Mouse (Mus musculus) MEL (cell line): ENCODE results near the gene Rpl29. TPM values are rescaled to one million over a fixed set of nuclear protein-coding genes. Genes with fewer than 3 reads are reported as not detected.

ENCODE experiments used
- DNase-seq: peaks from one replicate; pipeline ENCODE4 v3.0.0; 2011; ENCODE audit warnings: low read depth, low spot score
- H3K27ac ChIP-seq: 2 replicates; pipeline ENCODE4 v1.5.1; 2012; ENCODE audit warnings: low read depth, mild to moderate bottlenecking, control low read depth, low read length, moderate library complexity; ENCODE audit not compliant: control insufficient read depth
- H3K27me3 ChIP-seq, 2 experiments: fragments of 150-350 bp in 1 of 2; sonication (generic) in 1 of 2; 2 replicates each; pipeline ENCODE4 v1.6.1; 2012; ENCODE audit warnings: low read length in 2 of 2, mild to moderate bottlenecking in 2 of 2, improper control_type of control experiment in 1 of 2, moderate library complexity in 1 of 2; ENCODE audit not compliant: insufficient read depth in 2 of 2, control insufficient read depth in 1 of 2
- H3K36me3 ChIP-seq, 2 experiments: 2 replicates each; pipeline ENCODE4 v1.6.1; 2012 to 2014; ENCODE audit warnings: low read length in 2 of 2, improper control_type of control experiment in 1 of 2, inconsistent platforms in 1 of 2, mild to moderate bottlenecking in 1 of 2; ENCODE audit not compliant: insufficient read depth in 2 of 2, control insufficient read depth in 1 of 2
- H3K4me1 ChIP-seq, 2 experiments: fragments of 150-350 bp in 1 of 2; sonication (generic) in 1 of 2; 2 replicates each; pipeline ENCODE4 v1.6.1; 2012; ENCODE audit warnings: low read length in 2 of 2, improper control_type of control experiment in 1 of 2, mild to moderate bottlenecking in 1 of 2; ENCODE audit not compliant: insufficient read depth in 2 of 2, control insufficient read depth in 1 of 2
- H3K4me3 ChIP-seq, 2 experiments: fragments of 150-350 bp in 1 of 2; sonication (generic) in 1 of 2; 2 replicates each; pipeline ENCODE4 v1.5.1; 2012; ENCODE audit warnings: low read depth in 2 of 2, low read length in 2 of 2, mild to moderate bottlenecking in 2 of 2, moderate library complexity in 2 of 2, control low read depth in 1 of 2, improper control_type of control experiment in 1 of 2; ENCODE audit not compliant: control insufficient read depth in 1 of 2, insufficient read depth in 1 of 2
- H3K79me2 ChIP-seq: 2 replicates; pipeline ENCODE4 v1.6.1; 2012; ENCODE audit warnings: mild to moderate bottlenecking, low read length, moderate library complexity; ENCODE audit not compliant: control insufficient read depth, poor library complexity, insufficient read depth
- H3K9ac ChIP-seq: 2 replicates; pipeline ENCODE4 v1.6.1; 2012; ENCODE audit warnings: low read depth, mild to moderate bottlenecking, control low read depth, low read length, moderate library complexity; ENCODE audit not compliant: control insufficient read depth, poor library complexity, severe bottlenecking
- H3K9me3 ChIP-seq: fragments of 150-350 bp; sonication (generic); replicated peaks from 2 replicates; pipeline ENCODE4 v1.6.1; 2012; ENCODE audit warnings: mild to moderate bottlenecking, low read length, improper control_type of control experiment, moderate library complexity; ENCODE audit not compliant: insufficient read depth
- CTCF ChIP-seq, 3 experiments: IDR thresholded peaks in 2 of 3; conservative IDR thresholded peaks in 1 of 3; 2 replicates each; pipeline ENCODE4 v1.5.1; 2011 to 2012; ENCODE audit warnings: low read length in 3 of 3, low read depth in 2 of 3, mild to moderate bottlenecking in 2 of 3, improper control_type of control experiment in 1 of 3, inconsistent platforms in 1 of 3, mixed read lengths in 1 of 3, moderate library complexity in 1 of 3; ENCODE audit not compliant: control insufficient read depth in 1 of 3, insufficient read depth in 1 of 3, poor library complexity in 1 of 3, severe bottlenecking in 1 of 3
- ELF1 ChIP-seq: IDR thresholded peaks from 2 replicates; pipeline ENCODE4 v1.6.1; 2014; ENCODE audit warnings: low read depth, mild to moderate bottlenecking, inconsistent platforms, low read length, improper control_type of control experiment, moderate library complexity
- ETS1 ChIP-seq: IDR thresholded peaks from 2 replicates; pipeline ENCODE4 v1.6.1; 2012; ENCODE audit warnings: low read depth, mild to moderate bottlenecking, inconsistent platforms, low read length, improper control_type of control experiment, moderate library complexity
- GABPA ChIP-seq: IDR thresholded peaks from 2 replicates; pipeline ENCODE4 v1.6.1; 2012; ENCODE audit warnings: low read depth, mild to moderate bottlenecking, inconsistent platforms, low read length, improper control_type of control experiment, moderate library complexity
- HCFC1 ChIP-seq: IDR thresholded peaks from 2 replicates; pipeline ENCODE4 v1.6.1; 2012; ENCODE audit warnings: low read depth, mild to moderate bottlenecking, inconsistent platforms, low read length, improper control_type of control experiment, moderate library complexity
- JUND ChIP-seq: IDR thresholded peaks from 2 replicates; pipeline ENCODE4 v1.6.1; 2011; ENCODE audit warnings: low read depth, mild to moderate bottlenecking, improper control_type of control experiment, low read length
- KAT2A ChIP-seq: conservative IDR thresholded peaks from 2 replicates; pipeline ENCODE4 v1.6.1; 2012; ENCODE audit warnings: low read depth, low read length, improper control_type of control experiment, inconsistent platforms
- MAFK ChIP-seq: IDR thresholded peaks from 2 replicates; pipeline ENCODE4 v1.6.1; 2011; ENCODE audit warnings: low read depth, mild to moderate bottlenecking, low read length, improper control_type of control experiment, borderline replicate concordance
- MAX ChIP-seq: IDR thresholded peaks from 2 replicates; pipeline ENCODE4 v1.6.1; 2011; ENCODE audit warnings: low read length, improper control_type of control experiment
- MAZ ChIP-seq: IDR thresholded peaks from 2 replicates; pipeline ENCODE4 v1.6.1; 2012; ENCODE audit warnings: low read depth, mild to moderate bottlenecking, inconsistent platforms, low read length, improper control_type of control experiment
- MXI1 ChIP-seq: IDR thresholded peaks from 2 replicates; pipeline ENCODE4 v1.6.1; 2011; ENCODE audit warnings: mild to moderate bottlenecking, low read depth, low read length, improper control_type of control experiment
- MYB ChIP-seq: IDR thresholded peaks from 2 replicates; pipeline ENCODE4 v1.6.1; 2011; ENCODE audit warnings: mild to moderate bottlenecking, low read depth, low read length, improper control_type of control experiment
- MYC ChIP-seq: IDR thresholded peaks from 2 replicates; pipeline ENCODE4 v1.6.1; 2011; ENCODE audit warnings: low read depth, mild to moderate bottlenecking, low read length, improper control_type of control experiment, moderate library complexity
- NELFE ChIP-seq: IDR thresholded peaks from 2 replicates; pipeline ENCODE4 v1.6.1; 2011; ENCODE audit warnings: low read depth, low read length, improper control_type of control experiment
- NRF1 ChIP-seq: IDR thresholded peaks from 2 replicates; pipeline ENCODE4 v1.6.1; 2014; ENCODE audit warnings: low read depth, mild to moderate bottlenecking, inconsistent platforms, low read length, improper control_type of control experiment, moderate library complexity; ENCODE audit not compliant: poor library complexity, insufficient read depth, severe bottlenecking
- POLR2A ChIP-seq, 2 experiments: IDR thresholded peaks; 2 replicates each; pipeline ENCODE4 v1.6.1; 2011 to 2012; ENCODE audit warnings: low read length in 2 of 2, mild to moderate bottlenecking in 2 of 2, control low read depth in 1 of 2, improper control_type of control experiment in 1 of 2, low read depth in 1 of 2, moderate library complexity in 1 of 2; ENCODE audit not compliant: control insufficient read depth in 1 of 2, insufficient read depth in 1 of 2, poor library complexity in 1 of 2
- POLR2AphosphoS2 ChIP-seq: IDR thresholded peaks from 2 replicates; pipeline ENCODE4 v1.6.1; 2011; ENCODE audit warnings: low read length, improper control_type of control experiment
- POLR2AphosphoS5 ChIP-seq: IDR thresholded peaks from 2 replicates; pipeline ENCODE4 v1.6.1; 2012; ENCODE audit warnings: low read depth, borderline replicate concordance, mild to moderate bottlenecking, inconsistent platforms, low read length, moderate library complexity, mixed read lengths
- RAD21 ChIP-seq: IDR thresholded peaks from 2 replicates; pipeline ENCODE4 v1.6.1; 2011; ENCODE audit warnings: mild to moderate bottlenecking, low read depth, low read length, improper control_type of control experiment
- SIN3A ChIP-seq: IDR thresholded peaks from 2 replicates; pipeline ENCODE4 v1.6.1; 2012; ENCODE audit warnings: low read length, improper control_type of control experiment, inconsistent platforms
- SMC3 ChIP-seq: IDR thresholded peaks from 2 replicates; pipeline ENCODE4 v1.6.1; 2011; ENCODE audit warnings: low read depth, low read length, improper control_type of control experiment
- TAL1 ChIP-seq: IDR thresholded peaks from 2 replicates; pipeline ENCODE4 v1.6.1; 2012; ENCODE audit warnings: mild to moderate bottlenecking, inconsistent platforms, low read length, moderate library complexity, mixed read lengths
- TBP ChIP-seq: IDR thresholded peaks from 2 replicates; pipeline ENCODE4 v1.8.0; 2011; ENCODE audit warnings: low read depth, low read length, improper control_type of control experiment
- TCF12 ChIP-seq: IDR thresholded peaks from 2 replicates; pipeline ENCODE4 v1.6.1; 2014; ENCODE audit warnings: low read depth, mild to moderate bottlenecking, inconsistent platforms, low read length, improper control_type of control experiment, moderate library complexity
- UBTF ChIP-seq: IDR thresholded peaks from 2 replicates; pipeline ENCODE4 v1.6.1; 2012; ENCODE audit warnings: low read depth, mild to moderate bottlenecking, inconsistent platforms, low read length, improper control_type of control experiment, moderate library complexity, borderline replicate concordance; ENCODE audit not compliant: insufficient read depth
- USF1 ChIP-seq: IDR thresholded peaks from 2 replicates; pipeline ENCODE4 v1.6.1; 2014; ENCODE audit warnings: low read depth, mild to moderate bottlenecking, inconsistent platforms, low read length, improper control_type of control experiment, moderate library complexity
- USF2 ChIP-seq, 2 experiments: IDR thresholded peaks; 2 replicates each; pipeline ENCODE4 v1.6.1; 2011 to 2012; ENCODE audit warnings: improper control_type of control experiment in 2 of 2, low read length in 2 of 2, borderline replicate concordance in 1 of 2, inconsistent platforms in 1 of 2, low read depth in 1 of 2, mild to moderate bottlenecking in 1 of 2; ENCODE audit not compliant: insufficient read depth in 1 of 2
- ZC3H11A ChIP-seq: IDR thresholded peaks from 2 replicates; pipeline ENCODE4 v1.6.1; 2012; ENCODE audit warnings: low read depth, mild to moderate bottlenecking, inconsistent platforms, low read length, improper control_type of control experiment
- ZNF384 ChIP-seq: IDR thresholded peaks from 2 replicates; pipeline ENCODE4 v1.6.1; 2012; ENCODE audit warnings: low read depth, mild to moderate bottlenecking, inconsistent platforms, low read length, improper control_type of control experiment
- polyA plus RNA-seq, 2 experiments: library from polyadenylated mRNA; stranded (reverse) in 1 of 2; unstranded in 1 of 2; fragments of >175 nt in 1 of 2; fragments of >200 nt in 1 of 2; gene quantifications; 2 replicates each; pipeline versions ENCODE4 v1.2.1 to v1.2.4; 2012; ENCODE audit warnings: low replicate concordance in 2 of 2, low read depth in 1 of 2; ENCODE audit not compliant: insufficient read length in 2 of 2, insufficient read depth in 1 of 2, missing spikeins in 1 of 2
- total RNA-seq: library from RNA; depleted of rRNA; stranded (reverse); fragments of 300-350 nt; gene quantifications from 2 replicates; pipeline ENCODE4 v1.2.3, GENCODE M21; 2012

Rpl29 gene
- total and polyA plus RNA-seq, 3 experiments, result 60.8 to 761 TPM; not detected in 1

DNA sequence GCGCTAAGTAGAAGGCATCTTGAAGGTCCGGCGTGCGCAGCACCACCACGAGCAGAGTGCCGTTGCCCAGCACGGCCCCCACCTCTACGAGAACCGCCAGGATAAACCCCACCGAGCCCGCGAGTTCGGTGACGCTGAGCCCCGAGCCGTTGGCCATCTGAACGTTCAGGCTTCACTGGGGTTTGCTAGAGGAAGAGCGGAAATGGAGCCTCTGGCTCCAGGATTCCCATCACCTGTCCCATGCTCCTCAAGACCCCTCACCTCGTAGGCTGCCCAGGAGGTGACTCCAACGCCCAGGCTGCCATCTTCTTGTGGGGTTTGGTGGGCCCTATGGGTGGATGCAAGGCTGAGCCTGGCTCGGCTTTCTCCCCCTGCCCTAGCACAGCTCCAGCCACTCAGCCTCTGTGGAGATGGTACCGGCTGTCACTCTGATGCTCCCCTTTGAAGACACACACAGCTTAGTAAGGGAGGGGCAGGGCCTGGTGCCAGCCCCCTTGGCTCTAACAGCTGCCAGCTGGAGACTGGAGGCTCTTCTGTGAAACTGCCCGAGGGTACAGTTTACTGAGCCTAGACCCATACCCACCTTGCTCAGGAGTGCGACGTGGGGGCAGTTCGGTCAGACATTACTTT, 36.4 kb downstream of the Rpl29 start, which contains the start of gene Gpr62:
TSS of gene Gpr62 (minus strand) at position 368 of the 630 bp plus-strand sequence.
- no peak for TF ChIP-seq ZC3H11A
- no peak for TF ChIP-seq MAFK
- no peak for TF ChIP-seq MXI1
- TF ChIP-seq GABPA, result no peak
- TF ChIP-seq NRF1, result no peak
- no peak for TF ChIP-seq POLR2AphosphoS5
- no peak for TF ChIP-seq TBP
- no peak for TF ChIP-seq TAL1
- TF ChIP-seq USF1, result no peak
- TF ChIP-seq ZNF384, result no peak
- no peak for TF ChIP-seq ELF1
- no peak for TF ChIP-seq JUND
- TF ChIP-seq POLR2A (IDR thresholded peaks at IDR 0.05; ENCODE audit: control insufficient read depth in 1 of 2, insufficient read depth in 1 of 2, low read depth in 1 of 2, low read length in 2 of 2, poor library complexity in 1 of 2), result no peak
- TF ChIP-seq CTCF (IDR thresholded peaks at IDR 0.05 in 2 of 3, conservative IDR thresholded peaks at IDR 0.05 in 1 of 3; ENCODE audit: control insufficient read depth in 1 of 3, insufficient read depth in 1 of 3, low read depth in 2 of 3, low read length in 3 of 3, poor library complexity in 1 of 3, severe bottlenecking in 1 of 3), result no peak
- TF ChIP-seq NELFE, result no peak
- no peak for TF ChIP-seq MAX
- TF ChIP-seq MAZ, result no peak
- no peak for TF ChIP-seq SIN3A
- TF ChIP-seq HCFC1, result no peak
- TF ChIP-seq TCF12, result no peak
- no peak within 1 kb of the TSS for H3K9ac ChIP-seq
- H3K36me3 ChIP-seq, result no peaks in the 10 kb centered on the region; a peak in 1 of 4 replicates
- no peaks in the 10 kb centered on the region for H3K79me2 ChIP-seq
- peaks cover 0 to 8% of the 10 kb centered on the region in 2 experiments; a peak in 2 of 4 replicates for H3K4me1 ChIP-seq
- no peaks in the 10 kb centered on the region for H3K27me3 ChIP-seq
- H3K9me3 ChIP-seq, result no peaks in the 10 kb centered on the region
- DNase-seq, result no peak
- H3K4me3 ChIP-seq, result no peak within 1 kb of the TSS
- H3K27ac ChIP-seq, result no peak within 1 kb of the TSS

DNA sequence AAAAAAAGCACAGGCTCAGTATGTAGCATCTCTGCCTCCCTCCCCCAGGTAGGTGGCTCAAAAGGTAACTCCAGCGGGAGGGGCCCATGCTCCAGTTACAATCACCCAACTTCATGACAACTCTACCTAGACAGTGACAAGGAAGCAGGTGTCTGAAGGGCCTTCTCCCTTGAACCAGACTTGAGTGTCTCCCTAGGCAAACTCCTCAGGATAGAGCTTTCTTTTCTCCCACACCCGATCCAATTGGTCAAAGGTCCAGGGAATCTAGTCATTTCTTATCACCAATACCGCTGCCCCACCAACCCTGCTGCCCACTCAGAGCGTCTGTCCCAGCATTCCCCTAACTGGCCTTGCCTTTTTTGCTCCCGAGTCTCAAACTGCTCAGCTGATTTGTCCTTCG, 37.5 kb downstream of the Rpl29 start:
- H3K27ac ChIP-seq, result no peak overlapping the region
- no peaks in the 10 kb centered on the region; a peak in 1 of 4 replicates for H3K36me3 ChIP-seq
- no peak overlapping the region for H3K4me3 ChIP-seq
- TF ChIP-seq MAZ, result no peak
- no peak for TF ChIP-seq SMC3
- TF ChIP-seq RAD21, result no peak
- TF ChIP-seq MAFK, result no peak
- no peak for TF ChIP-seq ETS1
- no peak for TF ChIP-seq MYB
- no peak for TF ChIP-seq KAT2A
- TF ChIP-seq MYC, result no peak
- no peak for TF ChIP-seq MAX
- TF ChIP-seq ZNF384, result no peak
- TF ChIP-seq POLR2AphosphoS2, result no peak
- TF ChIP-seq GABPA, result no peak
- no peak for TF ChIP-seq UBTF
- TF ChIP-seq USF2 (IDR thresholded peaks at IDR 0.05; ENCODE audit: borderline replicate concordance in 1 of 2, insufficient read depth in 1 of 2, low read depth in 1 of 2, low read length in 2 of 2), result no peak
- H3K79me2 ChIP-seq, result no peaks in the 10 kb centered on the region
- H3K27me3 ChIP-seq, result no peaks in the 10 kb centered on the region
- no peak for DNase-seq
- no peak overlapping the region for H3K9ac ChIP-seq
- no peaks in the 10 kb centered on the region for H3K9me3 ChIP-seq
- H3K4me1 ChIP-seq, result peaks cover 0 to 8% of the 10 kb centered on the region in 2 experiments; a peak in 2 of 4 replicates
